ENCODE assay signal across 21 mouse cellular contexts in the genomic region with DNA sequence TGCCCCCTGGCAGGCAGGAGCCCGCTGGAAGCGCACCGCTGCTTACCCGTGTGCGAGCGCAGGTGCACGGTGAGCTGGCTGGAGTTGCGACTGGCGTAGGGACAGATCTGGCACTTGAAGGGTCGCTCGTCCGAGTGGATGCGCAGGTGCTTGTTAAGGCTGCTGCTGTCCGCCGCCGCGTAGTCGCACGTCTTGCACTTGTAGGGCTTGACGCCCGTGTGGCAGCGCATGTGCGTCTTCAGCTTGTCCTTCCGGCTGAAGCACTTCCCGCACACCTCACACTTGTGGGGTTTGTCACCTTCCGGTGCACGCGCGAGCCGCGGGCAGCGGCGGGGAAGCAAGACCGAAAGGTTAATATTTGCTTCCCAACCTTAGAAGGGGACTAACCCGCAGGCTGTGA.
"Had no signal": no experiment of that assay in that cellular context is flagged by ENCODE, and none has a peak within 500 bp of the region (broad histone marks: within the 10 kb centered on the region; RNA-seq: fewer than 3 reads in every experiment).

No protein-coding gene starts in this region.

- H3K4me3 ChIP-seq: kidney, embryonic 15.5 days; limb, embryonic 12.5 days; limb, embryonic 15.5 days; midbrain, embryonic 10.5 days; midbrain, embryonic 13.5 days; myocyte; neural tube, embryonic 13.5 days had no signal

- H3K4me1 ChIP-seq: kidney, embryonic 15.5 days; limb, embryonic 12.5 days; limb, embryonic 15.5 days; midbrain, embryonic 10.5 days; midbrain, embryonic 13.5 days; neural tube, embryonic 13.5 days had no signal

- H3K27me3 ChIP-seq: kidney, embryonic 15.5 days; limb, embryonic 12.5 days; limb, embryonic 15.5 days; midbrain, embryonic 13.5 days; neural tube, embryonic 13.5 days had no signal

- ATAC-seq: liver, postnatal 0 days; lung, postnatal 0 days; midbrain, embryonic 13.5 days; midbrain, embryonic 16.5 days had no signal

- H3K9ac ChIP-seq: kidney, embryonic 15.5 days; limb, embryonic 12.5 days; limb, embryonic 15.5 days; liver, embryonic 14.5 days; liver, postnatal 0 days; lung, embryonic 14.5 days; midbrain, embryonic 13.5 days; neural tube, embryonic 13.5 days had no signal

- H3K9me3 ChIP-seq: kidney, embryonic 15.5 days; limb, embryonic 12.5 days; limb, embryonic 15.5 days; midbrain, embryonic 10.5 days; midbrain, embryonic 13.5 days; neural tube, embryonic 13.5 days had no signal

- H3K27ac ChIP-seq: kidney, embryonic 15.5 days; limb, embryonic 12.5 days; limb, embryonic 15.5 days; liver, embryonic 14.5 days; macrophage; midbrain, embryonic 10.5 days; midbrain, embryonic 13.5 days; neural tube, embryonic 13.5 days; stomach, postnatal 0 days had no signal

- DNase-seq: kidney, adult 8-10 months; kidney, postnatal 10 days; kidney, postnatal 4 days; left cerebral cortex, postnatal 4 days; liver, postnatal 0 days; lung, embryonic 14.5 days; right cerebral cortex, postnatal 4 days; thymus, adult 18-20 months; thymus, postnatal 36 days had no signal
